Mouse (Mus musculus) CH12.LX (cell line): ENCODE data around the gene Tph1. TPM values are rescaled to one million over a fixed set of nuclear protein-coding genes. Genes with fewer than 3 reads are reported as not detected.
A peak's percentile ranks its signal among the peaks of the same experiment; 100 is the strongest.

Experiments
- DNase-seq: peaks from one replicate; pipeline ENCODE4 v3.0.0-alpha.2; 2013; ENCODE audit errors: extremely low read depth
- H3K27ac ChIP-seq: 2 replicates; pipeline ENCODE4 v1.5.1; 2012; ENCODE audit warnings: low read depth, mild to moderate bottlenecking, control low read depth, moderate library complexity; ENCODE audit not compliant: insufficient read depth
- H3K27me3 ChIP-seq: replicated peaks from 2 replicates; pipeline ENCODE3; 2012; ENCODE audit warnings: inconsistent platforms
- H3K36me3 ChIP-seq, 2 experiments: replicated peaks in 1 of 2; 2 replicates each; pipeline versions ENCODE3 to v1.6.1; 2012; ENCODE audit warnings: inconsistent platforms in 1 of 2, low read length in 1 of 2, mild to moderate bottlenecking in 1 of 2, mixed read lengths in 1 of 2, moderate library complexity in 1 of 2; ENCODE audit not compliant: control insufficient read depth in 1 of 2, insufficient read depth in 1 of 2
- H3K4me1 ChIP-seq, 2 experiments: 2 replicates each; pipeline ENCODE4 v1.6.1; 2012; ENCODE audit warnings: inconsistent platforms in 1 of 2, moderate library complexity in 1 of 2; ENCODE audit not compliant: insufficient read depth in 2 of 2, control insufficient read depth in 1 of 2
- H3K4me2 ChIP-seq: 2 replicates; pipeline ENCODE4 v1.6.1; 2012; ENCODE audit warnings: low read depth, mild to moderate bottlenecking, control low read depth; ENCODE audit not compliant: poor library complexity, insufficient read depth, severe bottlenecking
- H3K4me3 ChIP-seq, 3 experiments: fragments of 150-350 bp in 1 of 3; sonication (generic) in 1 of 3; replicated peaks in 1 of 3; 2 replicates each; pipeline versions ENCODE3 to v1.5.1; 2011 to 2012; ENCODE audit warnings: low read depth in 2 of 3, low read length in 2 of 3, mild to moderate bottlenecking in 2 of 3, moderate library complexity in 2 of 3, control low read depth in 1 of 3, improper control_type of control experiment in 1 of 3, inconsistent platforms in 1 of 3, mixed read lengths in 1 of 3; ENCODE audit not compliant: poor library complexity in 1 of 3
- H3K79me2 ChIP-seq: replicated peaks from 2 replicates; pipeline ENCODE4 v1.6.1; 2012; ENCODE audit warnings: mild to moderate bottlenecking, moderate library complexity; ENCODE audit not compliant: control insufficient read depth, poor library complexity, insufficient read depth, severe bottlenecking; ENCODE audit errors: extremely low read depth
- H3K9ac ChIP-seq: 2 replicates; pipeline ENCODE4 v1.6.1; 2012; ENCODE audit warnings: low read depth, mild to moderate bottlenecking, control low read depth, moderate library complexity; ENCODE audit not compliant: insufficient read depth
- H3K9me3 ChIP-seq: replicated peaks from 2 replicates; pipeline ENCODE3; 2012; ENCODE audit warnings: low read length, inconsistent platforms, mixed read lengths
- EP300 ChIP-seq: IDR thresholded peaks from 2 replicates; pipeline ENCODE4 v1.6.1; 2011; ENCODE audit warnings: low read length, improper control_type of control experiment
- ETS1 ChIP-seq: conservative IDR thresholded peaks from 2 replicates; pipeline ENCODE4 v1.6.1; 2012; ENCODE audit warnings: low read depth, mild to moderate bottlenecking, inconsistent platforms, low read length, improper control_type of control experiment, moderate library complexity
- HCFC1 ChIP-seq: IDR thresholded peaks from 2 replicates; pipeline ENCODE4 v1.6.1; 2012; ENCODE audit warnings: low read depth, mild to moderate bottlenecking, inconsistent platforms, low read length, improper control_type of control experiment
- JUN ChIP-seq: IDR thresholded peaks from 2 replicates; pipeline ENCODE4 v1.6.1; 2011; ENCODE audit warnings: low read depth, mild to moderate bottlenecking, low read length, improper control_type of control experiment, moderate library complexity; ENCODE audit not compliant: insufficient read depth
- KAT2A ChIP-seq: IDR thresholded peaks from 2 replicates; pipeline ENCODE4 v1.6.1; 2012; ENCODE audit warnings: low read length, improper control_type of control experiment, inconsistent platforms; ENCODE audit not compliant: insufficient replicate concordance
- MAFK ChIP-seq: IDR thresholded peaks from 2 replicates; pipeline ENCODE4 v1.6.1; 2011; ENCODE audit warnings: low read length, improper control_type of control experiment; ENCODE audit not compliant: insufficient replicate concordance
- MAX ChIP-seq: IDR thresholded peaks from 2 replicates; pipeline ENCODE4 v1.6.1; 2011; ENCODE audit warnings: low read length, improper control_type of control experiment
- MAZ ChIP-seq: IDR thresholded peaks from 2 replicates; pipeline ENCODE4 v1.6.1; 2012; ENCODE audit warnings: low read depth, mild to moderate bottlenecking, inconsistent platforms, low read length, improper control_type of control experiment, moderate library complexity
- MEF2A ChIP-seq: IDR thresholded peaks from 2 replicates; pipeline ENCODE4 v1.6.1; 2014; ENCODE audit warnings: low read depth, mild to moderate bottlenecking, inconsistent platforms, low read length, improper control_type of control experiment, borderline replicate concordance
- MYC ChIP-seq: IDR thresholded peaks from 2 replicates; pipeline ENCODE4 v1.6.1; 2011; ENCODE audit warnings: low read depth, mild to moderate bottlenecking, improper control_type of control experiment, low read length
- NELFE ChIP-seq: IDR thresholded peaks from 2 replicates; pipeline ENCODE4 v1.6.1; 2011; ENCODE audit warnings: low read depth, low read length, improper control_type of control experiment
- NRF1 ChIP-seq: IDR thresholded peaks from 2 replicates; pipeline ENCODE4 v1.6.1; 2014; ENCODE audit warnings: low read depth, mild to moderate bottlenecking, inconsistent platforms, low read length, improper control_type of control experiment, moderate library complexity
- PAX5 ChIP-seq: IDR thresholded peaks from 2 replicates; pipeline ENCODE4 v1.6.1; 2012; ENCODE audit warnings: low read length, inconsistent platforms, mixed read lengths
- POLR2A ChIP-seq: IDR thresholded peaks from 2 replicates; pipeline ENCODE4 v1.6.1; 2011; ENCODE audit warnings: low read depth, mild to moderate bottlenecking, improper control_type of control experiment, low read length
- POLR2AphosphoS2 ChIP-seq: IDR thresholded peaks from 2 replicates; pipeline ENCODE4 v1.6.1; 2011; ENCODE audit warnings: low read depth, low read length, improper control_type of control experiment
- RAD21 ChIP-seq: IDR thresholded peaks from 2 replicates; pipeline ENCODE4 v1.6.1; 2011; ENCODE audit warnings: low read depth, mild to moderate bottlenecking, low read length, improper control_type of control experiment, moderate library complexity
- TBP ChIP-seq: conservative IDR thresholded peaks from 2 replicates; pipeline ENCODE4 v1.6.1; 2011; ENCODE audit warnings: low read depth, low read length, improper control_type of control experiment
- TCF12 ChIP-seq: IDR thresholded peaks from 2 replicates; pipeline ENCODE4 v1.6.1; 2014; ENCODE audit warnings: low read depth, mild to moderate bottlenecking, inconsistent platforms, low read length, improper control_type of control experiment
- ZC3H11A ChIP-seq: IDR thresholded peaks from 2 replicates; pipeline ENCODE4 v1.6.1; 2012; ENCODE audit warnings: low read depth, mild to moderate bottlenecking, inconsistent platforms, low read length, improper control_type of control experiment
- ZKSCAN1 ChIP-seq: IDR thresholded peaks from 2 replicates; pipeline ENCODE4 v1.6.1; 2012; ENCODE audit warnings: low read depth, inconsistent platforms, low read length, improper control_type of control experiment, borderline replicate concordance
- dilution Hi-C: fragments of 300-500 bp; cut with MboI; formaldehyde crosslinking; loops from 2 replicates; pipeline ENCODE4 v1.14.3; 2020; ENCODE audit warnings: low sequenced_read_pairs; ENCODE audit not compliant: extremely low pct_unique_long_range_greater_than_20kb, extremely low pct_ligation_motif_present
- in situ Hi-C: fragments of 300-500 bp; cut with MboI; formaldehyde crosslinking; loops from 3 replicates; pipeline ENCODE4 v1.14.3; 2019; ENCODE audit warnings: low sequenced_read_pairs, low pct_ligation_motif_present, low pct_unique_long_range_greater_than_20kb, mixed read lengths
- polyA plus RNA-seq: library from polyadenylated mRNA; unstranded; fragments of >175 nt; gene quantifications from 2 replicates; pipeline ENCODE4 v1.2.1, GENCODE M21; 2012; ENCODE audit warnings: low read depth; ENCODE audit not compliant: insufficient read length
- total RNA-seq, 2 experiments: library from RNA; depleted of rRNA; stranded (reverse); fragments of 300-350 nt in 1 of 2; fragments of >200 nt in 1 of 2; gene quantifications; 2 replicates each; pipeline ENCODE4 v1.2.3; 2012 to 2014

The Tph1 gene
- total and polyA plus RNA-seq, 3 experiments: 0.13 TPM; not detected in 2

GRCm38 (mm10) chr7:46675061-46675460 lies 2.7 kb upstream of the Tph1 start:
- Histone ChIP-seq H3K4me3 (no peak overlapping the region), H3K27me3 (no peaks in the 10 kb centered on the region), H3K9ac (no peak overlapping the region), H3K27ac (no peak overlapping the region), H3K9me3 (no peaks in the 10 kb centered on the region), H3K4me1 (peaks cover 6 to 44% of the 10 kb centered on the region in 2 experiments), H3K79me2 (no peaks in the 10 kb centered on the region), H3K4me2 (no peak overlapping the region), H3K36me3 (no peaks in the 10 kb centered on the region)
- in situ Hi-C loops (no loop called here), dilution Hi-C loops (no loop called here)
- TF ChIP-seq MAX (no peak), PAX5 (no peak), ETS1 (no peak), RAD21 (no peak), ZC3H11A (no peak), JUN (no peak), MYC (no peak), MAZ (no peak), POLR2A (no peak), KAT2A (no peak), NRF1 (no peak), MAFK (no peak), EP300 (no peak)
- DNase-seq: no peak

- H3K9me3 ChIP-seq: no peaks in the 10 kb centered on the region
- no peak for DNase-seq
- 0 out of 2 replicates have a peak overlapping the region, but pooled peaks have one; percentile 10 for H3K4me2 ChIP-seq
- no peak overlapping the region for H3K9ac ChIP-seq
- no peak overlapping the region for H3K4me3 ChIP-seq
- H3K27me3 ChIP-seq: peaks cover 14% of the 10 kb centered on the region
- H3K27ac ChIP-seq: no peak overlapping the region
- no peaks in the 10 kb centered on the region for H3K79me2 ChIP-seq
- in situ Hi-C loops: no loop called here
- H3K4me1 ChIP-seq: peaks cover 5 to 19% of the 10 kb centered on the region in 2 experiments; a peak in 3 of 4 replicates
- no peaks in the 10 kb centered on the region for H3K36me3 ChIP-seq
- TF ChIP-seq MEF2A (no peak), MYC (no peak), POLR2AphosphoS2 (no peak), NELFE (no peak), MAX (no peak), ZKSCAN1 (no peak), HCFC1 (no peak), TBP (no peak), TCF12 (no peak)
- dilution Hi-C loops: no loop called here
These were observed 5.1 kb downstream of the Tph1 start for GRCm38 (mm10) chr7:46667256-46667655.
